Mouse (Mus musculus): ENCODE data around the gene Dach1.

GRCm38 (mm10) chr14:98071877-98072276, 97.7 kb downstream of the Dach1 start:
- TF ChIP-seq POLR2A (IDR thresholded peaks at IDR 0.05; ENCODE audit: low read depth, low read length) = no peak
- no peak for TF ChIP-seq MAX (IDR thresholded peaks at IDR 0.05; ENCODE audit: low read length)
- TF ChIP-seq USF1 (IDR thresholded peaks at IDR 0.05; ENCODE audit: low read depth, low read length) = no peak
- no peak for TF ChIP-seq TCF12 (IDR thresholded peaks at IDR 0.05; ENCODE audit: low read depth, low read length)
- no peak for TF ChIP-seq CTCF (conservative IDR thresholded peaks at IDR 0.05 in 1 of 2, IDR thresholded peaks at IDR 0.05 in 1 of 2; ENCODE audit: low read depth in 2 of 2, low read length in 2 of 2)
- no peak for TF ChIP-seq NRF1 (IDR thresholded peaks at IDR 0.05; ENCODE audit: low read depth, low read length)
- TF ChIP-seq MYC (IDR thresholded peaks at IDR 0.05; ENCODE audit: low read depth, low read length) = no peak
- TF ChIP-seq EP300 (IDR thresholded peaks at IDR 0.05; ENCODE audit: low read length) = no peak
- no peak for TF ChIP-seq MAFK (IDR thresholded peaks at IDR 0.05; ENCODE audit: insufficient replicate concordance, low read length)
- no peak for TF ChIP-seq ZMIZ1 (IDR thresholded peaks at IDR 0.05; ENCODE audit: low read depth, low read length)
- no peak for TF ChIP-seq SMC3 (IDR thresholded peaks at IDR 0.05; ENCODE audit: low read depth, low read length)
- no peak for TF ChIP-seq ETS1 (conservative IDR thresholded peaks at IDR 0.05; ENCODE audit: low read depth, low read length)
- TF ChIP-seq RCOR1 (conservative IDR thresholded peaks at IDR 0.05; ENCODE audit: low read depth, low read length) = no peak
